Mouse (Mus musculus): ENCODE measurements around the gene 3110009E18Rik. TPM values are rescaled to one million over a fixed set of nuclear protein-coding genes. Genes with fewer than 3 reads are reported as not detected.

Gene 3110009E18Rik
- polyA plus RNA-seq, 2 experiments: 3.5 to 10.4 TPM

- Histone ChIP-seq H3K9ac (replicated peaks) (no peak overlapping the region), H3K36me3 (replicated peaks; ENCODE audit: control insufficient read depth, insufficient read depth, low read depth) (no peaks in the 10 kb centered on the region), H3K27me3 (ENCODE audit: control insufficient read depth, insufficient read depth, low read length) (no peaks in the 10 kb centered on the region), H3K9me3 (ENCODE audit: control insufficient read depth, low read length) (no peaks in the 10 kb centered on the region), H3K4me1 (replicated peaks; ENCODE audit: control insufficient read depth in 2 of 2, insufficient read depth in 2 of 2, low read length in 1 of 2) (peaks cover 0 to 8% of the 10 kb centered on the region in 2 experiments; a peak in 2 of 4 replicates), H3K27ac (no peak overlapping the region), H3K4me3 (ENCODE audit: insufficient read depth in 1 of 2, low read depth in 2 of 2, low read length in 2 of 2) (no peak overlapping the region), H3K4me2 (ENCODE audit: low read depth) (no peak overlapping the region)
- DNase-seq (ENCODE audit: low read depth in 3 of 3, low spot score in 3 of 3) (no peak), ATAC-seq (ENCODE audit: insufficient read depth) (no peak)
- TF ChIP-seq EP300 (IDR thresholded peaks at IDR 0.05; ENCODE audit: low read depth) (no peak), CTCF (IDR thresholded peaks at IDR 0.05; ENCODE audit: low read depth) (no peak)
- 53% methylated on average over 3 of the region's 3 CpGs for WGBS (ENCODE audit: insufficient replicate concordance)
Measured at GRCm38 (mm10) chr1:120101227-120101609, 19.8 kb upstream of the 3110009E18Rik start.

GRCm38 (mm10) chr1:120105556-120105959 is 15.4 kb upstream of the 3110009E18Rik start:
- no peak overlapping the region for H3K4me2 ChIP-seq (ENCODE audit: low read depth)
- H3K36me3 ChIP-seq (replicated peaks; ENCODE audit: control insufficient read depth, insufficient read depth, low read depth): no peaks in the 10 kb centered on the region
- H3K9me3 ChIP-seq (ENCODE audit: control insufficient read depth, low read length): no peaks in the 10 kb centered on the region
- H3K27me3 ChIP-seq (ENCODE audit: control insufficient read depth, insufficient read depth, low read length): no peaks in the 10 kb centered on the region
- no peak for ATAC-seq (ENCODE audit: insufficient read depth)
- H3K27ac ChIP-seq: no peak overlapping the region
- no peak overlapping the region for H3K9ac ChIP-seq (replicated peaks)
- TF ChIP-seq CTCF (IDR thresholded peaks at IDR 0.05; ENCODE audit: low read depth) (0 out of 2 replicates have a peak, but pooled peaks have one; percentile 16), EP300 (IDR thresholded peaks at IDR 0.05; ENCODE audit: low read depth) (no peak)
- H3K4me3 ChIP-seq (ENCODE audit: insufficient read depth in 1 of 2, low read depth in 2 of 2, low read length in 2 of 2): no peak overlapping the region
- WGBS (ENCODE audit: insufficient replicate concordance): 71% methylated on average over 5 of the region's 5 CpGs
- no peak for DNase-seq (ENCODE audit: low read depth in 3 of 3, low spot score in 3 of 3)
- H3K4me1 ChIP-seq (replicated peaks; ENCODE audit: control insufficient read depth in 2 of 2, insufficient read depth in 2 of 2, low read length in 1 of 2): peaks cover 0 to 2% of the 10 kb centered on the region in 2 experiments; a peak in 2 of 4 replicates

- WGBS (ENCODE audit: insufficient replicate concordance): 75% methylated on average over 19 of the region's 19 CpGs
- Histone ChIP-seq H3K27me3 (ENCODE audit: control insufficient read depth, insufficient read depth, low read length) (no peaks in the 10 kb centered on the region), H3K36me3 (replicated peaks; ENCODE audit: control insufficient read depth, insufficient read depth, low read depth) (peaks cover 11% of the 10 kb centered on the region), H3K9me3 (ENCODE audit: control insufficient read depth, low read length) (no peaks in the 10 kb centered on the region; the same call in 1 of the 2 replicates), H3K4me2 (ENCODE audit: low read depth) (no peak overlapping the region), H3K4me1 (replicated peaks; ENCODE audit: control insufficient read depth in 2 of 2, insufficient read depth in 2 of 2, low read length in 1 of 2) (peaks cover 0 to 3% of the 10 kb centered on the region in 2 experiments; a peak in 1 of 4 replicates), H3K4me3 (ENCODE audit: insufficient read depth in 1 of 2, low read depth in 2 of 2, low read length in 2 of 2) (no peak overlapping the region), H3K9ac (replicated peaks) (no peak overlapping the region), H3K27ac (no peak overlapping the region)
- no peak for DNase-seq (ENCODE audit: low read depth in 3 of 3, low spot score in 3 of 3)
- ATAC-seq (ENCODE audit: insufficient read depth): no peak
- TF ChIP-seq EP300 (IDR thresholded peaks at IDR 0.05; ENCODE audit: low read depth): no peak
- TF ChIP-seq CTCF (IDR thresholded peaks at IDR 0.05; ENCODE audit: low read depth): no peak
Measured at GRCm38 (mm10) chr1:120109741-120110432, 11.1 kb upstream of the 3110009E18Rik start.

DNA sequence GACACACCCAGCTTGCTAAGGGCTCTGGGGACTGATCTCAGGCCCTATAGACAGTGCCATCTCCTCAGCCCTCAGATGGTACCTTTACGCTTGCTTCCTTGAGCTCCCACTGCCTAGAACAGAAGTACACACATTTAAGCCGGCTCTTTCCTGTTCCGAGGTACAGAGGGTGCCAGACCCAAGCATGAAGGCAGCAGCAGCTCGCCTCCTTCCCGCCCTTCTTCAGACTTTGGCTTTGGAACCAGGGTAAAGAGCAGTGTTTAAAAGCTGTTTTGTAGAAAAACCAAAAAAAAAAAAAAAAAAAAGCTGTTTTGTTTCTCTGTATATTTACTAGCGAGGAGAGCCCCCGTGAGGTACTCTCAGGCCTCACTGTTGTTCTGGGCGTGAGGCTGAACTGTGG is 9.2 kb upstream of the 3110009E18Rik start:
- 73% methylated on average over 8 of the region's 8 CpGs for WGBS (ENCODE audit: insufficient replicate concordance)
- peaks cover 0 to 3% of the 10 kb centered on the region in 2 experiments; a peak in 2 of 4 replicates for H3K4me1 ChIP-seq (replicated peaks; ENCODE audit: control insufficient read depth in 2 of 2, insufficient read depth in 2 of 2, low read length in 1 of 2)
- DNase-seq (ENCODE audit: low read depth in 3 of 3, low spot score in 3 of 3): no peak
- no peak overlapping the region for H3K9ac ChIP-seq (replicated peaks)
- no peak overlapping the region for H3K27ac ChIP-seq
- TF ChIP-seq CTCF (IDR thresholded peaks at IDR 0.05; ENCODE audit: low read depth): no peak
- no peak overlapping the region for H3K4me3 ChIP-seq (ENCODE audit: insufficient read depth in 1 of 2, low read depth in 2 of 2, low read length in 2 of 2)
- no peak overlapping the region for H3K4me2 ChIP-seq (ENCODE audit: low read depth)
- H3K36me3 ChIP-seq (replicated peaks; ENCODE audit: control insufficient read depth, insufficient read depth, low read depth): peaks cover 20% of the 10 kb centered on the region
- no peaks in the 10 kb centered on the region; the same call in 1 of the 2 replicates for H3K9me3 ChIP-seq (ENCODE audit: control insufficient read depth, low read length)
- no peak for ATAC-seq (ENCODE audit: insufficient read depth)
- H3K27me3 ChIP-seq (ENCODE audit: control insufficient read depth, insufficient read depth, low read length): no peaks in the 10 kb centered on the region

GRCm38 (mm10) chr1:120112251-120113187 is 8.5 kb upstream of the 3110009E18Rik start:
- peaks cover 0 to 3% of the 10 kb centered on the region in 2 experiments; a peak in 2 of 4 replicates for H3K4me1 ChIP-seq (replicated peaks; ENCODE audit: control insufficient read depth in 2 of 2, insufficient read depth in 2 of 2, low read length in 1 of 2)
- no peak overlapping the region for H3K4me2 ChIP-seq (ENCODE audit: low read depth)
- ATAC-seq (ENCODE audit: insufficient read depth) (peak; percentile 19; the same call in 1 of the 2 replicates), DNase-seq (ENCODE audit: low read depth in 3 of 3, low spot score in 3 of 3) (no peak)
- 38% methylated on average over 12 of the region's 12 CpGs for WGBS (ENCODE audit: insufficient replicate concordance)
- no peaks in the 10 kb centered on the region for H3K27me3 ChIP-seq (ENCODE audit: control insufficient read depth, insufficient read depth, low read length)
- H3K4me3 ChIP-seq (ENCODE audit: insufficient read depth in 1 of 2, low read depth in 2 of 2, low read length in 2 of 2): no peak overlapping the region
- TF ChIP-seq EP300 (IDR thresholded peaks at IDR 0.05; ENCODE audit: low read depth) (no peak), CTCF (IDR thresholded peaks at IDR 0.05; ENCODE audit: low read depth) (no peak)
- H3K9me3 ChIP-seq (ENCODE audit: control insufficient read depth, low read length): no peaks in the 10 kb centered on the region; the same call in 1 of the 2 replicates
- H3K36me3 ChIP-seq (replicated peaks; ENCODE audit: control insufficient read depth, insufficient read depth, low read depth): peaks cover 20% of the 10 kb centered on the region
- no peak overlapping the region for H3K9ac ChIP-seq (replicated peaks)
- H3K27ac ChIP-seq: no peak overlapping the region

Measured in liver, embryonic 14.5 days (tissue).